Mouse (Mus musculus): ENCODE measurements around the gene Vmn2r8. TPM values are rescaled to one million over a fixed set of nuclear protein-coding genes. Genes with fewer than 3 reads are reported as not detected.
"Not testable (repeated sequence)": the region's sequence is repeated elsewhere in the genome, so short reads cannot be mapped to it uniquely, and the experiment has no call there.

The Vmn2r8 gene
- not detected in 2 replicates for polyA plus RNA-seq (2015; fragmentation: Nextera tagmentation; extraction: Ambion mirVana)

DNA sequence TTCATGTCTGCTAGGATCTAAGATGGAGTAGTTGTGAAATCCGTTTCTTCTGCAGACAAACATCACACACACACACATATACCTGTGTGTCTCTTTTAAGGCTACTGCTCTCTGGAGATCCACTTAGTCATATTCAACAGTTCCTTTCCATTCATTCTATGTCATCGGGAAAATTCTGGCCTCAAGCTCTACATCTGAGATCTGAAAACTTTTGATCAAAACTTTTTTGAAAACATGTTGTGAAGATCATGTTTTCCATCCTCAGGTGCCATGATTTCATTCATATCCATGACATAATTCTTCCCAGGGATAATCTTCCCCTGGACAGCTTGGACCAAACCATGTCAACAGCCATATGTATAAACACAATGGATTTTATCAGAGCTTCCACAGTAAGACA, at the start of gene Vmn2r8:
TSS of gene Vmn2r8 (minus strand) at position 101 of the 400 bp plus-strand sequence.
- H3K27ac ChIP-seq (replicated peaks); H3K27me3 ChIP-seq (replicated peaks); H3K36me3 ChIP-seq; H3K4me2 ChIP-seq; ATAC-seq (ENCODE audit: low FRiP score); H3K4me1 ChIP-seq; H3K9ac ChIP-seq (replicated peaks); H3K4me3 ChIP-seq (replicated peaks); H3K9me3 ChIP-seq (replicated peaks): not testable (repeated sequence)
- WGBS: 73% methylated on average over 2 of the region's 2 CpGs

DNA sequence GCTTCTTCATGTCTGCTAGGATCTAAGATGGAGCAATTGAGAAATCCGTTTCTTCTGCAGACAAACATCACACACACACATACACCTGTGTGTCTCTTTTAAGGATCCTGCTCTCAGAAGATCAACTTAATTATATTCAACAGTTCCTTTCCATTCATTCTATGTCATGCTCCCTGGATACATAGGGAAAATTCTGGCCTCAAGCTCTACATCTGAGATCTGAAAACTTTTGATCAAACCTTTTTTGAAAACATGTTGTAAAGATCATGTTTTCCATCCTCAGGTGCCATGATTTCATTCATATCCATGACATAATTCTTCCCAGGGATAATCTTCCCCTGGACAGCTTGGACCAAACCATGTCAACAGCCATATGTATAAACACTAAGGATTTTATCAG, 43.9 kb upstream of the Vmn2r8 start, which contains the start of gene Vmn2r9:
TSS of gene Vmn2r9 (minus strand) at position 101 of the 400 bp plus-strand sequence.
- not testable (repeated sequence) for ATAC-seq (ENCODE audit: low FRiP score); H3K27ac ChIP-seq (replicated peaks); H3K9me3 ChIP-seq (replicated peaks); H3K27me3 ChIP-seq (replicated peaks); H3K4me3 ChIP-seq (replicated peaks); H3K4me2 ChIP-seq; H3K9ac ChIP-seq (replicated peaks); H3K36me3 ChIP-seq; H3K4me1 ChIP-seq
- 58% methylated on average over 1 of the region's 1 CpGs for WGBS

DNA sequence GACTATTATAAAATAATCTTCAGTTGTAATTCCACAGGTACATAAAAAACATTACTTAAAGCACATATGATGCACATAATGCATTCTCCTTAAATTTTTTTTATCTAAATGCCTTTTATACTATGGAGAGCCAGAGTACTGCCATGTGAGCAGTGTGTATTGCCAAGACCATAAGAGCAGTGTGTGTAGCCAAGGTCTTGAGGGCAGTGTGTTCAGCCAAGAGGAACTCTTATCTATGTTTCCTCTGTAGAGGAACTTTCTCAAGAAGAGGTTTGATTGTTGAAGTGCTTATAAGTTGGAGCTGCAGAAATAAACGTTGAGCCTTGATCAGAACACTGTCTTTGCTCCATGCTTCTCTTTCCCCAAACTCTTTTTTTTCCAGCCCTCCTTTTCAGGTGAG, 40.8 kb upstream of the Vmn2r8 start:
- Histone ChIP-seq H3K4me3 (replicated peaks) (no peak overlapping the region), H3K27ac (replicated peaks) (no peak overlapping the region), H3K4me2 (no peak overlapping the region), H3K36me3 (no peaks in the 10 kb centered on the region), H3K9ac (replicated peaks) (no peak overlapping the region), H3K9me3 (replicated peaks) (no peaks in the 10 kb centered on the region), H3K4me1 (no peaks in the 10 kb centered on the region), H3K27me3 (replicated peaks) (no peaks in the 10 kb centered on the region)
- WGBS: 35% methylated on average over 1 of the region's 1 CpGs
- ATAC-seq (ENCODE audit: low FRiP score): no peak

DNA sequence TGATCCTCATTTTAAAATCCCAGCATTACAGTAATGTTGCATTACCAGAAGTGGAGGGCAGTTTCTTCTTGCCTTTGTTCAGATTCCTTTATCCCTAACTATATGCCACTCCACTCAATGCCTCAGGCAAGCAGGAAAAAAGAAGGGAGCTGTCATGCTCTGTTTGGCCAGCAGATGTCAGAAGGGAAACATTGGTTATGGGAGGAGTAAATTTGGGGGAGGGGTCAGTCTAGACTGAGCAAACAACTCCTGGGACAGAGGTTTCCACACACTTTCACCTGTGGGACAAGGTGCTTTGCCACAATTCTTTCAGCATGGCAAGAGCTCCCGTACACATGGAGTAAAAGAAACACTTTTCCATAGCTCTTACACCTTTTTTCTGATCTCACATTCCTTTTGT, 27.5 kb upstream of the Vmn2r8 start:
- Histone ChIP-seq H3K4me2 (no peak overlapping the region), H3K9me3 (replicated peaks) (no peaks in the 10 kb centered on the region), H3K4me1 (no peaks in the 10 kb centered on the region), H3K9ac (replicated peaks) (no peak overlapping the region), H3K36me3 (no peaks in the 10 kb centered on the region), H3K27me3 (replicated peaks) (no peaks in the 10 kb centered on the region), H3K4me3 (replicated peaks) (no peak overlapping the region), H3K27ac (replicated peaks) (no peak overlapping the region)
- WGBS: 73% methylated on average over 1 of the region's 1 CpGs
- ATAC-seq (ENCODE audit: low FRiP score): no peak

DNA sequence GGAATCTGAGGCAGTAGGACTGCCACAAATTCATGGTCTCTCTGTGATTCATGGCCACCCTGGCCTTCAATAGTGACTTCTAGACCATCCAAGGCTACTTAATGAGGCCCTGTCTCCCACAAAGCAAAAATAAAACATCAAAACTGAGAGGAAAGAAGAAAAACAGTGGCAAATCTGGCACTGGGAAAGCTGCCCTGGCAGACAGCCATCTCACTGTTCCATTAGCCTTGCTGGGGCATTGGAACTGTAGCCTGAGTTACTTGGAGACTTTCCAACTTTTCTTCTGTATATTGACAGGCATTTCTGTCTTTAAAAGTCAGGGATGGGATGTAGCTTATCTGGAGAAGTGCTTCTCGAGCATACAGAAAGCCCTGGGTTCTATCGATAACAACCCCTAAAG, 14.6 kb upstream of the Vmn2r8 start:
- no peak overlapping the region for H3K4me2 ChIP-seq
- no peaks in the 10 kb centered on the region for H3K4me1 ChIP-seq
- H3K27ac ChIP-seq (replicated peaks): no peak overlapping the region
- H3K9me3 ChIP-seq (replicated peaks): no peaks in the 10 kb centered on the region
- WGBS: 85% methylated on average over 2 of the region's 2 CpGs
- H3K36me3 ChIP-seq: no peaks in the 10 kb centered on the region
- ATAC-seq (ENCODE audit: low FRiP score): no peak
- no peak overlapping the region for H3K4me3 ChIP-seq (replicated peaks)
- H3K9ac ChIP-seq (replicated peaks): no peak overlapping the region
- no peaks in the 10 kb centered on the region for H3K27me3 ChIP-seq (replicated peaks)

DNA sequence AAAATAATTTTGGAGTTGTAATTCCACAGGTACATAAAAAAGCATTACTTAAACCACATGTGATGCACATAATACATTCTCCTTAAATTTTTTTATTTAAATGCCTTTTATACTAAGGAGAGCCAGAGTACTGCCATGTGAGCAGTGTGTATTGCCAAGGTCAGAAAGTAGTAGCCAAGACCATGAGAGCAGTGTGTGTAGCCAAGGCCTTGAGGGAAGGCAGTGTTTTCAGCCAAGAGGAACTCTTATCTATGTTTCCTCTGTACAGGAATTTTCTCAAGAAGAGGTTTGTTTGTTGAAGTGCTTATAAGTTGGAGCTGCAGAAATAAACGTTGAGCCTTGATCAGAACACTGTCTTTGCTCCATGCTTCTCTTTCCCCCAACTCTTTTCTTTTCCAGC, 5.0 kb downstream of the Vmn2r8 start:
- H3K36me3 ChIP-seq: no peaks in the 10 kb centered on the region
- no peak for ATAC-seq (ENCODE audit: low FRiP score)
- H3K27me3 ChIP-seq (replicated peaks): no peaks in the 10 kb centered on the region
- no peak overlapping the region for H3K4me2 ChIP-seq
- no peak overlapping the region for H3K4me3 ChIP-seq (replicated peaks)
- no peak overlapping the region for H3K27ac ChIP-seq (replicated peaks)
- no peak overlapping the region for H3K9ac ChIP-seq (replicated peaks)
- H3K9me3 ChIP-seq (replicated peaks): no peaks in the 10 kb centered on the region
- WGBS: 60% methylated on average over 1 of the region's 1 CpGs
- H3K4me1 ChIP-seq: no peaks in the 10 kb centered on the region

DNA sequence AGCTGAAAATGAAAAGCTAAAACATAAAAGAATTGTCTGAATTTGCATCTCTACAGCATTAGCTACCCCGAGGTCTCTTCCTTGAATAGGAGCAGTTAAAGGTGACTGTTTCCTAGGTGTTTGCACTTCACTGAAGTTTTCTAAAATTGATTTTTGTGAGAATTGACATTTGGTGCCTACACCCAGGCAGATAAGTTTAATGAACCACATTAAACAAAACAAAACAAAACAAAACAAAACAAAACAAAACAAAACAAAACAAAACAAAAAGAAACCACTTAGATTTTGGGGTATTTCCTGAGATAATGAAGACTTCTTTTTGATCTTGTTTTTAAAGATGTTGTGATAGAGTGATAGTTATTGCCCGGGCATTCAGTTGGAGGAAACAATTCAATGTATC, 13.4 kb downstream of the Vmn2r8 start, which contains the start of gene Tmed11:
TSS of gene Tmed11 (minus strand) at position 101 of the 400 bp plus-strand sequence.
- H3K36me3 ChIP-seq; H3K27ac ChIP-seq (replicated peaks); H3K4me1 ChIP-seq; H3K9ac ChIP-seq (replicated peaks); ATAC-seq (ENCODE audit: low FRiP score); H3K4me2 ChIP-seq; H3K27me3 ChIP-seq (replicated peaks); H3K9me3 ChIP-seq (replicated peaks); H3K4me3 ChIP-seq (replicated peaks): not testable (repeated sequence)
- WGBS: 66% methylated on average over 2 of the region's 2 CpGs

DNA sequence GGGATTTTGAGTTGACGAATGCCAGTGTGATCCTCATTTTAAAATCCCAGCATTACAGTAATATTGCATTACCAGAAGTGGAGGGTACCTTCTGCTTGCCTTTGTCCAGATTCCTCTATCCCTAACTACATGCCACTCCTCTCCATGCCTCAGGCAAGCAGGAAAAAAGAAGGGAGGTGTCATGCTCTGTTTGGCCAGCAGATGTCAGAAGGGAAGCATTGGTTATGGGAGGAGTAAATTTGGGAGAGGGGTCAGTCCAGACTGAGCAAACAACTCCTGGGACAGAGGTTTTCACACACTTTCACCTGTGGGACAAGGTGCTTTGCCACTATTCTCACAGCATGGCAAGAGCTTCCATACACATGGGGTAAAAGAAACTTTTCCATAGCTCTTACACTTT, 18.3 kb downstream of the Vmn2r8 start:
- H3K9me3 ChIP-seq (replicated peaks); H3K4me2 ChIP-seq; H3K9ac ChIP-seq (replicated peaks); H3K4me1 ChIP-seq; ATAC-seq (ENCODE audit: low FRiP score); H3K4me3 ChIP-seq (replicated peaks); H3K27me3 ChIP-seq (replicated peaks); H3K27ac ChIP-seq (replicated peaks); H3K36me3 ChIP-seq: not testable (repeated sequence)
- WGBS: 24% methylated on average over 1 of the region's 1 CpGs

DNA sequence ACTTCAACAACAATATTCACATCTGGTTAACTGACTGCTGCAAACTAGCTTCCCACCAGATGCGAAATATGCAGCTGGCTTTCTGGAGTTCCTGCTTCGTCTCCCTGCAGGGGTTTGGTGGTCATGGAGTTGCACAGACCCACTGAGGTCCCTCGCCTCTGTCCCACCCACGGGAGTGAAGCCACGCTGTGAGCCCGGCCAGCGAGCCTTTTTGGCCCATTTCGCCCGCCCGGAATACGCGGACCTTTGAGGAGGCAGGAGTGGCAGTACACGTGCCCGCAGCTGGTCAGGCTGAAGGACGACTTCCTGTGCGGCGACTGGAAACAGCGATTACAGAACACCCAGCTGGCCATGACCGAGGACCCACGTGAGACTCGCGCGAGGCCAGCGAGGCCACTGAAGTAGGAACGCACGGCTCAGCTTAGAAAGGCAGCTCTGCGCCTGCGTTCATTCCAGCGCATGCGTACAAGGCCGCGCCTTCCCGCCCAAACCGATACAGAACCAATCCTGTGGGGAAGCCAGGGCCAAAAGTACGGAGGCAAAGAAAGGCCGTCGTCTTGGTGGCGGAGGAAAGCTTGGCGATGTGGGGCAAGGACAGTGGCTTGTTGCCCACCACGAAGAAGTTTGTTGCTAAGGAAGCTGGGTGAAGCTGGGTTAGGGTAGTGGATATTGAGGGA, 33.9 kb downstream of the Vmn2r8 start, which contains the start of gene Rnf212:
TSS of gene Rnf212 (minus strand) at position 353 of the 677 bp plus-strand sequence.
- H3K27ac ChIP-seq (replicated peaks): no peak within 1 kb of the TSS
- no peaks in the 10 kb centered on the region for H3K27me3 ChIP-seq (replicated peaks)
- no peaks in the 10 kb centered on the region for H3K9me3 ChIP-seq (replicated peaks)
- H3K4me3 ChIP-seq (replicated peaks): no peak within 1 kb of the TSS
- 79% methylated on average over 40 of the region's 40 CpGs for WGBS
- H3K4me2 ChIP-seq: no peak within 1 kb of the TSS
- no peak for ATAC-seq (ENCODE audit: low FRiP score)
- H3K36me3 ChIP-seq: no peaks in the 10 kb centered on the region
- no peaks in the 10 kb centered on the region for H3K4me1 ChIP-seq
- H3K9ac ChIP-seq (replicated peaks): no peak within 1 kb of the TSS

DNA sequence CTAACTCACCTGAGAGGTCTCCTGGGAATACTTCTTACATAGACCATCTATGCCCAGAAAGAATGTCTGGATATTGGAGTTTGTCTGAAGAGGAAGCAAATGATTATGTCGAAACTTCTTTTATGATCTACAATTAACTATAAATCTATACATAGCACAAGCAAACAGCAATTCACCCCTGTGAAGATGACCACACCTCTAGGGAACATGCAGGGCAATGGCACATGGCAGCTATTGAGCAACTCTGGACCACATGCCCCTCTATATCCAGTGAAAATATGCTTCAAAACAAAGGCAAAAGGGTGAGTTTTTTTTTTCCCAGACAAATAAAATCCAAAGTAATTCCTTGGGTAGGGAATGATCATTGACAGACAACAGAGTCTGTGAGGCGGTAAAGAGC, 48.6 kb downstream of the Vmn2r8 start:
- Histone ChIP-seq H3K4me2 (no peak overlapping the region), H3K27me3 (replicated peaks) (no peaks in the 10 kb centered on the region), H3K9me3 (replicated peaks) (no peaks in the 10 kb centered on the region), H3K36me3 (no peaks in the 10 kb centered on the region), H3K4me1 (no peaks in the 10 kb centered on the region), H3K27ac (replicated peaks) (no peak overlapping the region), H3K4me3 (replicated peaks) (no peak overlapping the region), H3K9ac (replicated peaks) (no peak overlapping the region)
- no peak for ATAC-seq (ENCODE audit: low FRiP score)
- 90% methylated on average over 2 of the region's 2 CpGs for WGBS

DNA sequence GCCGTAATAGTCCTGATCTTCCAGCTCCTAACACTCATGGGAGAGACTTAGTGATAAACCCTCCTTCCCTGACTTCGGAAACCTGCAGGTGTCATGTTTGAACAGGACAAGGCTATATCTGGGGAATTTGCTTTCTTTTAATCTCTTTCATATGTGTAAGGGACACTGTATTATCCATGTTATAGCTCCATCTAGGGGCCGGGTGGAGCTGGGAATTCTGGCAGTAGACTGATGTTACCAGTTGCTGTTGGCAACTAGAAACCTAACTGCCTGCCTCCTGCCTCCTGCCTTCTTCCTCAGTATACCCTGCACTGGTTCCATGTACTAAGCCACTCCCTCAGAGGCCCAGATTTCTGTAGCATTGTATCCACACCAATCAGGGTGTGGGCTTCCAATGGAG, 50.3 kb downstream of the Vmn2r8 start:
- no peaks in the 10 kb centered on the region for H3K36me3 ChIP-seq
- no peak for ATAC-seq (ENCODE audit: low FRiP score)
- H3K4me1 ChIP-seq: no peaks in the 10 kb centered on the region
- no peak overlapping the region for H3K4me3 ChIP-seq (replicated peaks)
- H3K9ac ChIP-seq (replicated peaks): no peak overlapping the region
- WGBS: 69% methylated on average over 3 of the region's 3 CpGs
- no peaks in the 10 kb centered on the region for H3K27me3 ChIP-seq (replicated peaks)
- H3K9me3 ChIP-seq (replicated peaks): no peaks in the 10 kb centered on the region
- H3K27ac ChIP-seq (replicated peaks): no peak overlapping the region
- no peak overlapping the region for H3K4me2 ChIP-seq

DNA sequence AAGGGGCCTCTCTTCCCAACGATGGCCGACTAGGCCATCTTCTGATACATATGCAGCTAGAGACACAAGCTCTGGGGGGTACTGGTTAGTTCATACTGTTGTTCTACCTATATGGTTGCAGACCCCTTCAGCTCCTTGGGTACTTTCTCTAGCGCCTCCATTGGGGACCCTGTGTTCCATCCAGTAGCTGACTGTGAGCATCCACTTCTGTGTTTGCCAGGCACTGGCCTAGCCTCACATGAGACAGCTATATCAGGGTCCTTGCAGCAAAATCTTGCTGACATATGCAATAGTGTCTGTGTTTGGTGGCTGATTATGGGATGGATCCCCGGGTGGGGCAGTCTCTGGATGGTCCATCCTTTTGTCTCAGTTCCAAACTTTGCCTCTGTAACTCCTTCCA, 57.4 kb downstream of the Vmn2r8 start:
- not testable (repeated sequence) for H3K27ac ChIP-seq (replicated peaks); H3K4me1 ChIP-seq; ATAC-seq (ENCODE audit: low FRiP score); H3K36me3 ChIP-seq; H3K27me3 ChIP-seq (replicated peaks); H3K9me3 ChIP-seq (replicated peaks); H3K4me3 ChIP-seq (replicated peaks); H3K9ac ChIP-seq (replicated peaks); H3K4me2 ChIP-seq
- 89% methylated on average over 4 of the region's 4 CpGs for WGBS

Data from neural tube, embryonic 15.5 days (tissue).